Mouse (Mus musculus) stomach, embryonic 14.5 days (tissue): ENCODE results near the gene Scfd2. TPM values are rescaled to one million over a fixed set of nuclear protein-coding genes. Genes with fewer than 3 reads are reported as not detected.

Experiments used
- ATAC-seq: fragments of 200-750 bp; cut with Nextera tagmentation; 2 replicates; pipeline ENCODE4 v1.8.0; 2017; ENCODE audit warnings: low read depth, moderate TSS enrichment; ENCODE audit not compliant: insufficient number of reproducible peaks, insufficient read depth, low FRiP score
- H3K27ac ChIP-seq: fragments of 300-500 bp; sonication (generic); 2 replicates; pipeline ENCODE4 v1.5.1; 2014; ENCODE audit warnings: mild to moderate bottlenecking, low read length, moderate library complexity, mixed read lengths
- H3K27me3 ChIP-seq: fragments of 300-500 bp; sonication (generic); 2 replicates; pipeline ENCODE4 v1.6.1; 2014; ENCODE audit warnings: low read length, control low read depth, mixed read lengths; ENCODE audit not compliant: control insufficient read depth, insufficient read depth
- H3K36me3 ChIP-seq: fragments of 300-500 bp; sonication (generic); 2 replicates; pipeline ENCODE4 v1.6.1; 2014; ENCODE audit warnings: mild to moderate bottlenecking, control low read depth, low read length, moderate library complexity, mixed read lengths; ENCODE audit not compliant: control insufficient read depth, insufficient read depth
- H3K4me1 ChIP-seq: fragments of 300-500 bp; sonication (generic); 2 replicates; pipeline ENCODE4 v1.6.1; 2014; ENCODE audit warnings: low read length, control low read depth, mixed read lengths; ENCODE audit not compliant: control insufficient read depth, insufficient read depth
- H3K4me2 ChIP-seq: fragments of 300-500 bp; sonication (generic); replicated peaks from 2 replicates; pipeline ENCODE4 v1.6.1; 2014; ENCODE audit warnings: low read depth, low read length, control low read depth
- H3K4me3 ChIP-seq: fragments of 300-500 bp; sonication (generic); 2 replicates; pipeline ENCODE4 v1.5.1; 2014; ENCODE audit warnings: low read depth, low read length, control low read depth
- H3K9ac ChIP-seq: fragments of 300-500 bp; sonication (generic); replicated peaks from 2 replicates; pipeline ENCODE4 v1.6.1; 2014; ENCODE audit warnings: low read depth, mild to moderate bottlenecking, control low read depth, low read length, moderate library complexity, mixed read lengths
- H3K9me3 ChIP-seq: fragments of 300-500 bp; sonication (generic); 2 replicates; pipeline ENCODE4 v1.6.1; 2016; ENCODE audit warnings: low read depth, low read length, control low read depth; ENCODE audit not compliant: control insufficient read depth
- WGBS: fragments of 180-500 bp; shearing (Covaris S2); extraction: QIAGEN DNeasy Blood & Tissue Kit; methylation state at CpG from one replicate; pipeline ENCODE4 v1.1.7; 2014; 5-methylcytosine and 5-hydroxymethylcytosine counted together
- polyA plus RNA-seq: library from polyadenylated mRNA; unstranded; fragments of >200 nt; fragmentation: Nextera tagmentation; extraction: Ambion mirVana; gene quantifications from 2 replicates; pipeline ENCODE4 v1.2.1, GENCODE M21; 2014

Scfd2 gene
- polyA plus RNA-seq, 1 experiment from 2014 or later = 15.0 TPM

DNA sequence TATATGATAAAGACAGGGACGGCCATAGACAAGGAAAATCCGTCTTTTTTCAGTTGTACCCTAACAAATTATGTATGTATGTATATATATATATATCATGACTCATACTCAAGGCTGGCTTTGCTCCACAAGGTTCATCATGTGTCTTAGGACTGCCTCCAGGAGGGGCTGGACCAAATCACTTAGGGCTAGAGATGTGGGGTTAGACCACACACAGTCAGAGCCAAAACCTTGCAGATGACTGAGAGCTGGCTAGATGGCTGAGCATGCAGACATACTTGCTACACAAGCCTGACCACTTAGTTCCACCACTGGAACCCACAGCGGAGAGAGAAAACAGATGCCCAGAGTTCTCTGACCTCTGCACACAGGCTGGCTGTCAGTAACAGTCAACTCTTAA lies 363.5 kb downstream of the Scfd2 start:
- Histone ChIP-seq H3K9me3 (no peaks in the 10 kb centered on the region), H3K27ac (no peak overlapping the region), H3K4me2 (no peak overlapping the region), H3K27me3 (no peaks in the 10 kb centered on the region), H3K36me3 (no peaks in the 10 kb centered on the region), H3K4me3 (no peak overlapping the region), H3K4me1 (peaks cover 26% of the 10 kb centered on the region; the same call in 1 of the 2 replicates), H3K9ac (no peak overlapping the region)
- peak; percentile 12; the same call in 1 of the 2 replicates for ATAC-seq
- WGBS = 29% methylated on average over 3 of the region's 3 CpGs

DNA sequence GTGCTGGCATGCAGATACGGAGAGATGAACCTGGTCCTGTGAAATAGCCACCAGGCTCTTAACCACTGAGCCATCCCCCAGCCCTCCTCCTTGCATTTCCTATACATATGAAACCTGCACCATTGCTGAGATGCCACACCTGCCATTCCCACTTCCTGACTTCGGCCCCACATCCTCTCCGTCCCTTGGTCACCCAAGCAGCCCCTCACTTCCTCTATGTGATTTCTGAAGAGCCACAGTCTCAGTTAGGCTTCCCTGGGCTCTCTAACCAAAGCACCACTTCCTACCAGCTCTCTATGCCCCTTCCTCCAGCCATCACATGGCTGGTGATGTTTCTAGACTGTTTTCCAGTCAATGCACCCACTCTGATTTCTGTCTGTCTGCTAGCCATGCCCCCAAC lies 364.9 kb downstream of the Scfd2 start:
- no peak overlapping the region for H3K4me3 ChIP-seq
- no peak for ATAC-seq
- H3K9ac ChIP-seq = no peak overlapping the region
- H3K9me3 ChIP-seq = no peaks in the 10 kb centered on the region
- no peaks in the 10 kb centered on the region for H3K27me3 ChIP-seq
- H3K36me3 ChIP-seq = no peaks in the 10 kb centered on the region
- peaks cover 23% of the 10 kb centered on the region for H3K4me1 ChIP-seq
- no peak overlapping the region for H3K27ac ChIP-seq
- 90% methylated on average over 3 of the region's 3 CpGs for WGBS
- no peak overlapping the region for H3K4me2 ChIP-seq

GRCm38 (mm10) chr5:74164547-74164946 lies 367.0 kb downstream of the Scfd2 start:
- no peak overlapping the region for H3K4me3 ChIP-seq
- no peaks in the 10 kb centered on the region for H3K36me3 ChIP-seq
- H3K9ac ChIP-seq = no peak overlapping the region
- 87% methylated on average over 7 of the region's 7 CpGs for WGBS
- no peak overlapping the region for H3K27ac ChIP-seq
- no peak for ATAC-seq
- peaks cover 36% of the 10 kb centered on the region for H3K4me1 ChIP-seq
- H3K9me3 ChIP-seq = no peaks in the 10 kb centered on the region
- H3K4me2 ChIP-seq = no peak overlapping the region
- no peaks in the 10 kb centered on the region for H3K27me3 ChIP-seq

DNA sequence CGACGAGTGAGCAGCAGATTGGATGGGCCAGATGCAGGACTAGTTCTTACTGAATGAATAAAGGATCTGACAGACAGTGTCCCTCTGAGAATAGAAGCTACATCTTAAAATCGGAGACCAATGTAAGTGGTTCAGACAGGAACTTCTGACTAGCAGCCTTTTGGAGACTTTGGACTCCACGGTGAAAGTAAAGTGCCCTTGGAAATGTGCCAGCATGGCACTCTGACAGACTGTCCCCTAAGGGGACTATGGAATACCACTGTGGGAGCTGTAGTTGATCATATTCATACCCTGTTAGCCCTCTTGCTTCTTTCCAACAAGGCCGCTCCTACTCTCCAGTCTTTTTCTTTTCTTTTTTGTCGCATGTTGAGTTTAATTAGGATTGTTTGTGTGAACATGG lies 368.4 kb downstream of the Scfd2 start:
- Histone ChIP-seq H3K9ac (no peak overlapping the region), H3K36me3 (no peaks in the 10 kb centered on the region), H3K27ac (no peak overlapping the region), H3K9me3 (peaks cover 3% of the 10 kb centered on the region; the same call in 1 of the 2 replicates), H3K4me1 (peaks cover 31% of the 10 kb centered on the region), H3K4me2 (no peak overlapping the region), H3K27me3 (no peaks in the 10 kb centered on the region), H3K4me3 (no peak overlapping the region)
- no peak for ATAC-seq
- 81% methylated on average over 6 of the region's 6 CpGs for WGBS

DNA sequence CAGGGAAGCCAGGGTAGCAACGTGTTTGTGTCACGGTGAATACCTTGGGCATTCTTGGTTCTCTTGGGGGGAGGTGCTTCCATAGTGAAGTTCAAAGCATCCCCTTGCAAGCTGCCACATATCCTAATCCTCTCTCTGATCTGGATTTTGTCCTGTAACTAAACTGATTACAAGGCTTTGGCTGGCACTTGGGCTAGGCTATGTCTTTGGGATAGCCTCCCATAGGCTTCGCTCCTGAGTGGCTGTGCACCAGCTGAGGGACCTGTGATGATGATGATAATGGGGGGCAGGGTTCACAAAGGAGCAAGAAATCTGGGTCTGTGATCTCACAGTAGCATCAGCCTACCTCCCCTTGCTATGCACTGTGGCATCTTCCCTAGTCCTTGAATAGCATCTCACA lies 369.5 kb downstream of the Scfd2 start:
- Histone ChIP-seq H3K27ac (peak overlapping the region; percentile 80), H3K4me3 (no peak overlapping the region), H3K9ac (no peak overlapping the region), H3K9me3 (peaks cover 3% of the 10 kb centered on the region; the same call in 1 of the 2 replicates), H3K4me1 (peaks cover 29% of the 10 kb centered on the region), H3K36me3 (no peaks in the 10 kb centered on the region), H3K27me3 (no peaks in the 10 kb centered on the region), H3K4me2 (peak overlapping the region; percentile 35)
- 38% methylated on average over 3 of the region's 3 CpGs for WGBS
- no peak for ATAC-seq

DNA sequence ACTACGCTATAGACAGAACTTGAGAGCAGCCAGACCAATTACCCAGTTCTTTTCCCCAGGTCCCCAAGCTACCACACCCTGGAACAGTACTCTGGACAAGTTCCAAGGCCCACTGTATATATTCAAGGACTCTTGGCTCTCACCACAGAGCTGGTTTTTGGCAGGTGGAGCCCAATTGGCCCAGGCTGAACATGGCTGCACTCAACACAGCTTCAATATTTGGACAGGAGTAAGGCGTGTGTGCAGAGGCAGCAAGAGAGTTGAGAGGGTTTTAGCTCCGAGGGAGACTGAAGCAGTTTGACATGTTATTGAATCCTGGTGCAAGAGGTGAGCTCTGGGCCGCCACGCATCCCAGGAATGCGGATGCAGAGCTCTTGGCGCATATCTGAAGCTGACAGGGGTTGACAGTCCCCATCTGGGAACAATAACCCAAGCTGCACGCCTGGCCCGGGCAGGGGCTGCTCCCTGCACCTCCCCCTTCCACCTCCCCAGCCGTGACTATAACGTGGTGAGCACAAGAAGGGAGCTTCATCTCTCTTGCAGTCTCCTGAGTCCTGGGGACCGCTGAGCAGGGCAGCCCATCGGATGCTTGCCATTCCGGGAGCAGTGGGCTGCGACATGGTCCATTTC lies 370.1 kb downstream of the Scfd2 start:
- WGBS = 6% methylated on average over 15 of the region's 15 CpGs
- peaks cover 32% of the 10 kb centered on the region for H3K4me1 ChIP-seq
- H3K4me2 ChIP-seq = peak overlapping the region; percentile 35
- H3K4me3 ChIP-seq = 0 out of 2 replicates have a peak overlapping the region, but pooled peaks have one; percentile 2
- H3K36me3 ChIP-seq = no peaks in the 10 kb centered on the region
- no peak overlapping the region for H3K9ac ChIP-seq
- H3K9me3 ChIP-seq = peaks cover 3% of the 10 kb centered on the region; the same call in 1 of the 2 replicates
- no peaks in the 10 kb centered on the region for H3K27me3 ChIP-seq
- ATAC-seq = peak; percentile 88
- peak overlapping the region; percentile 80 for H3K27ac ChIP-seq

DNA sequence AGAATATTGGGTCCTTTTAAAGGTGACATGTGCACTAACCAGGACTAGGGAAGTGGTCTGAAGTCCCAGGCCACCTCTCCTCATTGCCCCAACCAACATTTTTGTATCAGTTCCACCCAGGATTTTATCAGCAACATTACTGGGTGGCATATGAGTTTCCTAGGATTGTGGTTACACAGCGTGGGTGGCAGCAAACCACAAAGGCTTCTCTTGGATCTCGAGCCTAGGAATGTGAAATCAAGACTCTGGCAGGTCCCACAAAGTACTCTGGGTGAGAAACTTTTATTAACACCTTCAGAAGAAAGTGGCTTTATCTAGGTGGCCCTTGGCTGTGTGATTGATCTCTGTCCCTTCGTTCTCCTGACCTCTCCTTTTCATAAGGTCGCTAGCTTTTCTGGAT lies 371.2 kb downstream of the Scfd2 start:
- H3K27ac ChIP-seq = peak overlapping the region; percentile 80; the same call in 1 of the 2 replicates
- no peak overlapping the region for H3K4me2 ChIP-seq
- no peak overlapping the region for H3K9ac ChIP-seq
- H3K36me3 ChIP-seq = no peaks in the 10 kb centered on the region
- H3K27me3 ChIP-seq = no peaks in the 10 kb centered on the region
- peaks cover 3% of the 10 kb centered on the region; the same call in 1 of the 2 replicates for H3K9me3 ChIP-seq
- H3K4me1 ChIP-seq = peaks cover 34% of the 10 kb centered on the region
- WGBS = 45% methylated on average over 4 of the region's 4 CpGs
- H3K4me3 ChIP-seq = no peak overlapping the region
- ATAC-seq = no peak

DNA sequence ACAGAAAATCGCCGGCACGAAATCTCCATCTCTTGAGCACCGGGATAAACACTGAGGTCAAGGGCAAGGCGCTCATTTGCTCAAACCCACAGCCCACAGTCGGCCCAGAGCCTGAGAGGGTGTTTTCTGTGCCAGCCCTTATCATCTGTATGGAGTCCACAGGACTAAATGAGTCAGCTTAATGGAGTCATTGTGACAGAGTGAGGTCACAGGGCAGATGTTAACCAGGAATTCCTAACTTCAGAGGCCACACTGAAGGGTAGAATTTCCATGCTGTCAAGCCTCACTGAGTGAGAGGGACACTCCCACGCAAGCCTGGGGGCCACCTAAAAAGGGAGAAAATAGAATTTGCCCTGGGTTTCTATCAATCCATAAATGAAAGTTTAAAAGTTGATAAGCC lies 371.7 kb downstream of the Scfd2 start:
- WGBS = 15% methylated on average over 7 of the region's 7 CpGs
- H3K4me3 ChIP-seq = no peak overlapping the region
- no peak overlapping the region for H3K27ac ChIP-seq
- ATAC-seq = no peak
- H3K4me1 ChIP-seq = peaks cover 34% of the 10 kb centered on the region
- H3K27me3 ChIP-seq = no peaks in the 10 kb centered on the region
- H3K4me2 ChIP-seq = no peak overlapping the region
- peaks cover 3% of the 10 kb centered on the region; the same call in 1 of the 2 replicates for H3K9me3 ChIP-seq
- no peaks in the 10 kb centered on the region for H3K36me3 ChIP-seq
- H3K9ac ChIP-seq = no peak overlapping the region
